Mouse (Mus musculus): ENCODE measurements around the gene Ahnak2.

The Ahnak2 gene

GRCm38 (mm10) chr12:112760154-112760926 lies 42.1 kb downstream of the Ahnak2 start, which contains the start of gene Pld4:
Pld4 (plus strand) TSS chr12:112760655.
- in situ Hi-C loops (cut with MboI) = no loop called here

- in situ Hi-C loops (cut with MboI) = no loop called here
Observed at GRCm38 (mm10) chr12:112759471-112759870, 43.0 kb downstream of the Ahnak2 start.

GRCm38 (mm10) chr12:112757896-112758295 lies 44.6 kb downstream of the Ahnak2 start:
- in situ Hi-C loops (cut with MboI) = no loop called here

GRCm38 (mm10) chr12:112755900-112756299 lies 46.6 kb downstream of the Ahnak2 start:
- in situ Hi-C loops (cut with MboI) = no loop called here

GRCm38 (mm10) chr12:112752399-112752798 lies 50.1 kb downstream of the Ahnak2 start:
- in situ Hi-C loops (cut with MboI) = loop anchor here (5.0 kb wide), 1 partner anchor 85 kb away; no protein-coding TSS in a partner anchor

GRCm38 (mm10) chr12:112750976-112751375 lies 51.5 kb downstream of the Ahnak2 start:
- in situ Hi-C loops (cut with MboI) = loop anchor here (5.0 kb wide), 1 partner anchor 86 kb away; no protein-coding TSS in a partner anchor

- in situ Hi-C loops (cut with MboI) = no loop called here
Observed at GRCm38 (mm10) chr12:112747606-112747970, 54.9 kb downstream of the Ahnak2 start.

GRCm38 (mm10) chr12:112746808-112747605 lies 55.5 kb downstream of the Ahnak2 start:
- in situ Hi-C loops (cut with MboI) = no loop called here

- in situ Hi-C loops (cut with MboI) = no loop called here
Observed at GRCm38 (mm10) chr12:112746461-112746807, 56.0 kb downstream of the Ahnak2 start.

GRCm38 (mm10) chr12:112745716-112746115 lies 56.7 kb downstream of the Ahnak2 start:
- in situ Hi-C loops (cut with MboI) = no loop called here

GRCm38 (mm10) chr12:112744891-112745580 lies 57.4 kb downstream of the Ahnak2 start:
- in situ Hi-C loops (cut with MboI) = no loop called here

GRCm38 (mm10) chr12:112744211-112744610 lies 58.2 kb downstream of the Ahnak2 start:
- in situ Hi-C loops (cut with MboI) = no loop called here

- in situ Hi-C loops (cut with MboI) = no loop called here
Observed at GRCm38 (mm10) chr12:112743168-112743975, 59.1 kb downstream of the Ahnak2 start.

- in situ Hi-C loops (cut with MboI) = no loop called here
Observed at GRCm38 (mm10) chr12:112742768-112743167, 59.7 kb downstream of the Ahnak2 start.

GRCm38 (mm10) chr12:112739023-112739568 lies 63.4 kb downstream of the Ahnak2 start:
- in situ Hi-C loops (cut with MboI) = no loop called here

- in situ Hi-C loops (cut with MboI) = no loop called here
Observed at GRCm38 (mm10) chr12:112738281-112739022, 64.0 kb downstream of the Ahnak2 start.

GRCm38 (mm10) chr12:112737761-112738160 lies 64.7 kb downstream of the Ahnak2 start:
- in situ Hi-C loops (cut with MboI) = no loop called here

- in situ Hi-C loops (cut with MboI) = no loop called here
Observed at GRCm38 (mm10) chr12:112737081-112737480, 65.4 kb downstream of the Ahnak2 start.

GRCm38 (mm10) chr12:112736636-112736925 lies 65.9 kb downstream of the Ahnak2 start:
- in situ Hi-C loops (cut with MboI) = no loop called here

GRCm38 (mm10) chr12:112735896-112736635 lies 66.4 kb downstream of the Ahnak2 start:
- in situ Hi-C loops (cut with MboI) = no loop called here
